Mouse (Mus musculus) midbrain, embryonic 12.5 days (tissue): ENCODE measurements around the gene Prickle2. TPM values are rescaled to one million over a fixed set of nuclear protein-coding genes. Genes with fewer than 3 reads are reported as not detected.

Source experiments
- ATAC-seq: fragments of 200-750 bp; cut with Nextera tagmentation; 2 replicates; pipeline ENCODE4 v1.8.0; 2017; ENCODE audit warnings: low read depth, moderate TSS enrichment, moderate library complexity; ENCODE audit not compliant: low FRiP score
- H3K27ac ChIP-seq: fragments of 300-500 bp; sonication (generic); replicated peaks from 2 replicates; pipeline ENCODE4 v1.5.1; 2016; ENCODE audit warnings: mild to moderate bottlenecking
- H3K27me3 ChIP-seq: fragments of 300-500 bp; sonication (generic); 2 replicates; pipeline ENCODE4 v1.6.1; 2016; ENCODE audit warnings: mild to moderate bottlenecking
- H3K36me3 ChIP-seq: fragments of 300-500 bp; sonication (generic); 2 replicates; pipeline ENCODE4 v1.6.1; 2016
- H3K4me1 ChIP-seq: fragments of 300-500 bp; sonication (generic); 2 replicates; pipeline ENCODE4 v1.6.1; 2016
- H3K4me2 ChIP-seq: fragments of 300-500 bp; sonication (generic); replicated peaks from 2 replicates; pipeline ENCODE4 v1.6.1; 2016; ENCODE audit warnings: mild to moderate bottlenecking, moderate library complexity
- H3K4me3 ChIP-seq: fragments of 300-500 bp; sonication (generic); 2 replicates; pipeline ENCODE4 v1.5.1; 2016; ENCODE audit warnings: mild to moderate bottlenecking
- H3K9ac ChIP-seq: fragments of 300-500 bp; sonication (generic); replicated peaks from 2 replicates; pipeline ENCODE4 v1.6.1; 2016; ENCODE audit warnings: mild to moderate bottlenecking, moderate library complexity
- H3K9me3 ChIP-seq: fragments of 300-500 bp; sonication (generic); 2 replicates; pipeline ENCODE4 v1.6.1; 2016; ENCODE audit warnings: mild to moderate bottlenecking
- WGBS: fragments of 180-500 bp; shearing (Covaris S2); methylation state at CpG from one replicate; pipeline ENCODE4 v1.1.7; 2016; 5-methylcytosine and 5-hydroxymethylcytosine counted together
- polyA plus RNA-seq: library from polyadenylated mRNA; unstranded; fragments of >200 nt; fragmentation: Nextera tagmentation; extraction: Ambion mirVana; gene quantifications from 2 replicates; pipeline ENCODE4 v1.2.1, GENCODE M21; 2016

Prickle2 gene
- polyA plus RNA-seq, 1 experiment from 2014 or later, result 12.1 TPM

- Histone ChIP-seq H3K4me2 (no peak overlapping the region), H3K9me3 (no peaks in the 10 kb centered on the region), H3K36me3 (no peaks in the 10 kb centered on the region), H3K4me3 (no peak overlapping the region), H3K4me1 (peaks cover 13% of the 10 kb centered on the region), H3K9ac (no peak overlapping the region), H3K27me3 (no peaks in the 10 kb centered on the region), H3K27ac (no peak overlapping the region)
- no peak for ATAC-seq
- WGBS, result 97% methylated on average over 3 of the region's 3 CpGs
These were observed 42.1 kb downstream of the Prickle2 start for GRCm38 (mm10) chr6:92663885-92664284.

GRCm38 (mm10) chr6:92663433-92663832 is 42.5 kb downstream of the Prickle2 start:
- no peak overlapping the region for H3K27ac ChIP-seq
- 67% methylated on average over 4 of the region's 4 CpGs for WGBS
- ATAC-seq, result no peak

GRCm38 (mm10) chr6:92649063-92649462 is 56.9 kb downstream of the Prickle2 start:
- no peak overlapping the region for H3K4me2 ChIP-seq
- WGBS, result 73% methylated on average over 1 of the region's 1 CpGs
- peaks cover 9% of the 10 kb centered on the region for H3K4me1 ChIP-seq
- no peak overlapping the region; the same call in 1 of the 2 replicates for H3K9ac ChIP-seq
- no peaks in the 10 kb centered on the region for H3K9me3 ChIP-seq
- H3K27me3 ChIP-seq, result no peaks in the 10 kb centered on the region
- H3K27ac ChIP-seq, result peak overlapping the region; percentile 35; the same call in 1 of the 2 replicates
- no peaks in the 10 kb centered on the region for H3K36me3 ChIP-seq
- no peak overlapping the region for H3K4me3 ChIP-seq
- ATAC-seq, result no peak

More at GRCm38 (mm10) chr6:92663433-92663832, 42.5 kb downstream of the Prickle2 start:
- Histone ChIP-seq H3K27me3 (no peaks in the 10 kb centered on the region), H3K36me3 (no peaks in the 10 kb centered on the region), H3K4me3 (no peak overlapping the region), H3K9ac (no peak overlapping the region), H3K9me3 (no peaks in the 10 kb centered on the region), H3K4me2 (no peak overlapping the region), H3K4me1 (peaks cover 13% of the 10 kb centered on the region)

DNA sequence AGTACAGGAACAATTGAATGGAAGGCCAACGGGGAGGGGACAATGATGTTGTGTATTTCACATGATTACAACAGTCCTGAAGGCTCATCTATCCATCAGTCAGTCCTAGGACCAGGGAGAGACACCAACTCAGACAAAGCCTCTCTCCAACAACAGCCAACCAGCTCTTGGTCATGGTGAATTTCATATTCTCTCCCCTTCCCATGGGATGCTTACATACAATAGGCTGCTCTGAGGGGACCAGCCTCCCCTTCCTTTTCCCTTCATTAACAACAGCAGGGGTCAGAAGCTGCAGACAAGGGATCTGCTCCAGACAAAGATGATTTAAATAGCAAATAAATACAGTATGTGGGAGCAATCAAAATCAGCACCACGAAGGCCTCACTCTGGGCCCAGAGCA is 57.4 kb downstream of the Prickle2 start:
- H3K27ac ChIP-seq, result peak overlapping the region; percentile 35; the same call in 1 of the 2 replicates
- 0 out of 2 replicates have a peak, but pooled peaks have one; percentile 23 for ATAC-seq
- peaks cover 9% of the 10 kb centered on the region for H3K4me1 ChIP-seq
- no peak overlapping the region for H3K4me2 ChIP-seq
- no peaks in the 10 kb centered on the region for H3K27me3 ChIP-seq
- no peaks in the 10 kb centered on the region for H3K36me3 ChIP-seq
- H3K9ac ChIP-seq, result no peak overlapping the region
- no peak overlapping the region for H3K4me3 ChIP-seq
- no peaks in the 10 kb centered on the region for H3K9me3 ChIP-seq
- WGBS, result 31% methylated on average over 2 of the region's 2 CpGs

GRCm38 (mm10) chr6:92642929-92643328 is 63.0 kb downstream of the Prickle2 start:
- no peak overlapping the region for H3K27ac ChIP-seq
- 77% methylated on average over 1 of the region's 1 CpGs for WGBS

DNA sequence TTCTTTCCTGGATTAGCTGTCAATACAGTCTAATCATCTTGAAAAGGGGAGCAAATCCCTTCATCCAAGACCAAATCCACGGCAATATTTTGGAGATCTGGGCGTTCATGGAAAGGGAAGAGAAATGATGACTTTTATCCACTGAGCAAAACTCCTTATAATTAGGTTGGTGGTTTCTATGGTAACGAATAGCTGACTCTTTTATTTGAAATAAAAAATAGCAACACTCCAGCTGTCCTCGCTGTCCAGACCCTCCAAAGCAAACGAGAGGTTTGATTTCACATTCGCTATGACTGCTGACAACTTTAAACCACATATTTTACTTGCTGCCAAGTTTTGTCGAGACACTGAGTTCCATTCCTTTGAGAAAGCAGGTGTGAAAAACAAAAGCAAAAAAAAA is 64.0 kb downstream of the Prickle2 start:
- Histone ChIP-seq H3K27ac (no peak overlapping the region), H3K9me3 (no peaks in the 10 kb centered on the region), H3K4me3 (no peak overlapping the region), H3K9ac (no peak overlapping the region), H3K4me2 (no peak overlapping the region), H3K4me1 (no peaks in the 10 kb centered on the region), H3K36me3 (no peaks in the 10 kb centered on the region), H3K27me3 (no peaks in the 10 kb centered on the region)
- ATAC-seq, result no peak
- 74% methylated on average over 7 of the region's 7 CpGs for WGBS

More at GRCm38 (mm10) chr6:92642929-92643328, 63.0 kb downstream of the Prickle2 start:
- Histone ChIP-seq H3K4me3 (no peak overlapping the region), H3K4me1 (no peaks in the 10 kb centered on the region), H3K9ac (no peak overlapping the region), H3K36me3 (no peaks in the 10 kb centered on the region), H3K9me3 (no peaks in the 10 kb centered on the region), H3K4me2 (no peak overlapping the region), H3K27me3 (no peaks in the 10 kb centered on the region)
- no peak for ATAC-seq

DNA sequence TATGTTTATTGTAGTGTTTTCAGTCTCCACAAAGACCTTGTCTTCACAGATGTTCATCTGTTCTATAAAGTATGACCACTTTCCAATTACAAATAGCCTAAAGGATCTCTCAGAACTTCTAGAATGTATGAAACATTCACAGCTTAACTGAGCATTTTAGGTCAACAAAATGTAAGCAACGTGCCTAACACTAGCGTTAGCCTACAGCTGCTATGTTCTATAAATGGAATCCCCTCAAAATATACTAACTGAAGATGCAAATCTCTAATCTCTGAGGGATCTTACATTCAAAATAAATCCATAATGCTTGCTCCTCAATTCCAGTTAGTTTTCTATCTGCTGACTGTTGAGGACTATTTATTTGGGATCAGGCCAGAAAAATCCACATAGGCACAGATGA is 65.1 kb downstream of the Prickle2 start:
- Histone ChIP-seq H3K27me3 (no peaks in the 10 kb centered on the region), H3K9me3 (no peaks in the 10 kb centered on the region), H3K4me1 (no peaks in the 10 kb centered on the region), H3K27ac (no peak overlapping the region), H3K4me3 (no peak overlapping the region), H3K36me3 (no peaks in the 10 kb centered on the region), H3K4me2 (no peak overlapping the region), H3K9ac (no peak overlapping the region)
- WGBS, result 89% methylated on average over 2 of the region's 2 CpGs
- ATAC-seq, result no peak

- H3K9me3 ChIP-seq, result no peaks in the 10 kb centered on the region
- no peaks in the 10 kb centered on the region for H3K27me3 ChIP-seq
- no peak overlapping the region for H3K4me3 ChIP-seq
- H3K4me2 ChIP-seq, result no peak overlapping the region
- no peaks in the 10 kb centered on the region for H3K36me3 ChIP-seq
- H3K9ac ChIP-seq, result no peak overlapping the region
- no peak overlapping the region for H3K27ac ChIP-seq
- ATAC-seq, result no peak
- no peaks in the 10 kb centered on the region for H3K4me1 ChIP-seq
- WGBS, result 78% methylated on average over 1 of the region's 1 CpGs
These were observed 69.5 kb downstream of the Prickle2 start for GRCm38 (mm10) chr6:92636431-92636830.

DNA sequence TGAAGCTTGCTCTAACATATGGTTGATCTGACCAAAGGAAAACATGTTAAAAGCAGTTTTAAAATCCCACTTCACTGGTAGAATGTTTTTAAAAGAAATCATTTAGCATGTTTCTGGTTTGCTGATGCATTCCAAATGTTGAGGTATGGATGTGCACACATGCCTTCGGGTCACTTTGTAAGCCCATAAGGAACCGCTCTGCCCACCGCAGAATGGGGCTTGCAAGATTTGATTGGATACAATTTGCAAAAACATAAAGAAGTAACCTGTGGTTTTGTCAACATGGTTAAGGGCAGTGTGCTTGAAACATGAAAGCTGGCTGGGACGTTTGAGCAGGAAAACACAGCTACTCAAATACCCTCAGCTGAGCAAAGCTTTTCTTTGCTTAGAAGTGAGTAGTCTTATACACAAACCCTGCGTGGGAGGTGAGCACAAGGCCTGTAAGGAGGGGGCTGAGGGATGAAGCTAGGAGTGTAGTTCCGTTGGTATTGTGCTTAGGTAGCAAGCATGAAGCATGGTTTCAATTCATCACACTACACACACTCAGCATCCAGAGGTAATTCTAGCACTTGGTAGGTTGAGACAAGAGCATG is 71.0 kb downstream of the Prickle2 start:
- H3K4me2 ChIP-seq, result no peak overlapping the region
- ATAC-seq, result no peak
- no peaks in the 10 kb centered on the region for H3K36me3 ChIP-seq
- H3K9me3 ChIP-seq, result no peaks in the 10 kb centered on the region
- no peak overlapping the region for H3K4me3 ChIP-seq
- 81% methylated on average over 6 of the region's 6 CpGs for WGBS
- no peak overlapping the region for H3K27ac ChIP-seq
- H3K27me3 ChIP-seq, result no peaks in the 10 kb centered on the region
- no peaks in the 10 kb centered on the region for H3K4me1 ChIP-seq
- no peak overlapping the region for H3K9ac ChIP-seq

GRCm38 (mm10) chr6:92630991-92631390 is 75.0 kb downstream of the Prickle2 start:
- Histone ChIP-seq H3K9me3 (no peaks in the 10 kb centered on the region), H3K36me3 (no peaks in the 10 kb centered on the region), H3K4me1 (peaks cover 6% of the 10 kb centered on the region), H3K4me2 (no peak overlapping the region), H3K4me3 (no peak overlapping the region), H3K27me3 (no peaks in the 10 kb centered on the region), H3K9ac (no peak overlapping the region), H3K27ac (no peak overlapping the region)
- ATAC-seq, result no peak
- WGBS, result 93% methylated on average over 2 of the region's 2 CpGs

DNA sequence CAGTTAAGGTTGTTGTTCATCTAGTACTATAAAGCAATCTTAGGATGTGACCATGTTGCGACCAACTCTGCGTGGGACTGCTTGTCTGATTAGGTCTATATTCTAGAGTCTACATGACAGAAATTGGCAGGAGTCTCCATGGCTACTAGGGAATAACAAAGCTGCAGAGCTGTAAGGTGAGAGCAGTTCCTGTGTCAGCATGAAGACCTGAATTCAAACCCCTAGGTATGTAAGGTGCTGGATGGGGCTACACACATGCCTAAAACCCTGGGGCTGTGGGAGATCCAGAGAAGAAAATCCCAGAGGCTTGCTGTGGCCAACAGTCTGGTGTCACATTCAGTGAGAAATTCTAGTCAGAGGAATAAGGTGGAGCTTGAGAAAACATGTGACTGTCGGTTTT is 78.2 kb downstream of the Prickle2 start:
- H3K27me3 ChIP-seq, result no peaks in the 10 kb centered on the region
- H3K4me2 ChIP-seq, result no peak overlapping the region
- 85% methylated on average over 3 of the region's 3 CpGs for WGBS
- no peak overlapping the region for H3K9ac ChIP-seq
- H3K4me1 ChIP-seq, result peaks cover 6% of the 10 kb centered on the region
- no peaks in the 10 kb centered on the region for H3K36me3 ChIP-seq
- no peak for ATAC-seq
- no peak overlapping the region for H3K27ac ChIP-seq
- H3K9me3 ChIP-seq, result no peaks in the 10 kb centered on the region
- no peak overlapping the region for H3K4me3 ChIP-seq

- no peaks in the 10 kb centered on the region for H3K36me3 ChIP-seq
- peak overlapping the region; percentile 47; the same call in 1 of the 2 replicates for H3K27ac ChIP-seq
- H3K4me2 ChIP-seq, result no peak overlapping the region
- no peak overlapping the region for H3K9ac ChIP-seq
- peaks cover 6% of the 10 kb centered on the region for H3K4me1 ChIP-seq
- H3K9me3 ChIP-seq, result no peaks in the 10 kb centered on the region
- 64% methylated on average over 8 of the region's 8 CpGs for WGBS
- H3K4me3 ChIP-seq, result no peak overlapping the region
- ATAC-seq, result no peak; the same call in 1 of the 2 replicates
- H3K27me3 ChIP-seq, result no peaks in the 10 kb centered on the region
These were observed 78.8 kb downstream of the Prickle2 start for GRCm38 (mm10) chr6:92627048-92627617.
